Mouse (Mus musculus) embryonic fibroblast, embryonic 13.5 days (primary cell): ENCODE results near the gene Ccr10.

Source experiments
- CTCF ChIP-seq: IDR thresholded peaks from 2 replicates; pipeline ENCODE4 v1.5.1; 2011; ENCODE audit warnings: mild to moderate bottlenecking, control low read depth, low read length, moderate library complexity, borderline replicate concordance; ENCODE audit not compliant: insufficient read depth
- POLR2A ChIP-seq: IDR thresholded peaks from 2 replicates; pipeline ENCODE4 v1.6.1; 2011; ENCODE audit warnings: low read depth, mild to moderate bottlenecking, control low read depth, low read length, moderate library complexity

DNA sequence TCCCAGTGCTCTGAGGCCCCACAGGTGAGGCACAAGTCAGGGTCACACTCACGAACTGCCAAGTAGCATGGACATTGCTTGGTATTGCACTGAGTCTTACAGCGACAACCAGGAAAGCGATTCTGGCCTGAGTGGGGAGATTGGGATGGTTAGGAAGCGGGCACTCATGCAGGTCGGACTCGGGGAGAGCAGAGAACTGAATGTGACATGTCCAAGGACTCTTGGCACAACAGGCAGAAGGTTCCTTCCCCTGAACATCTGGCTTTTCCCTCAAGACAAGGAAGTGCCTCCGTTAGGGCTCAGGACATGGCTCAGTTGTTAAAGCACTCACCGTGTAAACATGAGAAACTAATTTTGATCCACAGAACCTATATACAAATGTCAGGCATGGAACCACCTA, 20.3 kb upstream of the Ccr10 start:
- TF ChIP-seq POLR2A (no peak), CTCF (no peak)
